Mouse (Mus musculus): ENCODE data around the gene Mrpl52.
A peak's percentile ranks its signal among the peaks of the same experiment; 100 is the strongest.

DNA sequence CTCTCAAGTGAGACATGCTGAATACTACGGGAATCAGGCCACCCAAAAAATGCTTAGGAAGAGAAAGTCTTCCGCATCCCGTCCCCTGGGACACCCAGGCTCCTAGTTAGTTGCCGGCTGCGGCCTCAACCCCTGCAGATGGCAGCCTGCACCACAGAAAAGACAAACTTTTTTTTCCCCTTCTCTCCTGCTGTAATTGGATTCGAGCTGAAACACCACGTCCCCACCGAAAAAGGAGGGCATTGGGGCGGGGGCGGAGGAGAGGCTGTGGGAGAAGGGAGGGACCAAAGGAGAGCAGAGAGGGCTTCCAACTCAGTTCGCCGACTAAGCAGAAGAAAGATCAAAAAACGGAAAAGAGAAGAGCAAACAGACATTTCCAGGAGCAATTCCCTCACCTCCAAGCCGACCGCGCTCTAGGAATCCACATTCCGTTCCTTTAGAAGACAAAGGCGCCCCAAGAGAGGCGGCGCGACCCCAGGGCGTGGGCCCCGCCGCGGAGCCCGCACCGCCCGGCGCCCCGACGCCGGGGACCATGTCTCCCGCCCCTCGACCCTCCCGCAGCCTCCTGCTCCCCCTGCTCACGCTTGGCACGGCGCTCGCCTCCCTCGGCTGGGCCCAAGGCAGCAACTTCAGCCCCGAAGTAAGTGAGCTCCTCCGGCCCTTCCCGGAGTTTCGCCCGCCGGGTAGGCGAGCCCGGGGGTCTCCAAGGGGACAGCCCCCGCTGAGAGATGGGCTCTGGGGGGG is 4.8 kb downstream of the Mrpl52 start, which contains the start of gene Mmp14:
- 0 out of 2 replicates have a peak, but pooled peaks have one; percentile 11 for TF ChIP-seq EP300 (IDR thresholded peaks at IDR 0.05; ENCODE audit: insufficient read depth, low read depth, low read length)
- peak; percentile 54 for TF ChIP-seq CTCF (IDR thresholded peaks at IDR 0.05)
- peak; percentile 62 for TF ChIP-seq POLR2A (IDR thresholded peaks at IDR 0.05; ENCODE audit: insufficient read depth, low read depth, low read length)

Data from heart, adult 2 months (tissue).